Mouse (Mus musculus) bone marrow macrophage, adult 2 months (primary cell): ENCODE results near the gene Btbd2.

Experiments used
- CTCF ChIP-seq: IDR thresholded peaks from 2 replicates; pipeline ENCODE4 v1.5.1; 2012; ENCODE audit warnings: low read depth, mild to moderate bottlenecking, low read length, moderate library complexity
- POLR2A ChIP-seq: IDR thresholded peaks from 2 replicates; pipeline ENCODE4 v1.6.1; 2012; ENCODE audit warnings: mild to moderate bottlenecking, low read depth, low read length, borderline replicate concordance

DNA sequence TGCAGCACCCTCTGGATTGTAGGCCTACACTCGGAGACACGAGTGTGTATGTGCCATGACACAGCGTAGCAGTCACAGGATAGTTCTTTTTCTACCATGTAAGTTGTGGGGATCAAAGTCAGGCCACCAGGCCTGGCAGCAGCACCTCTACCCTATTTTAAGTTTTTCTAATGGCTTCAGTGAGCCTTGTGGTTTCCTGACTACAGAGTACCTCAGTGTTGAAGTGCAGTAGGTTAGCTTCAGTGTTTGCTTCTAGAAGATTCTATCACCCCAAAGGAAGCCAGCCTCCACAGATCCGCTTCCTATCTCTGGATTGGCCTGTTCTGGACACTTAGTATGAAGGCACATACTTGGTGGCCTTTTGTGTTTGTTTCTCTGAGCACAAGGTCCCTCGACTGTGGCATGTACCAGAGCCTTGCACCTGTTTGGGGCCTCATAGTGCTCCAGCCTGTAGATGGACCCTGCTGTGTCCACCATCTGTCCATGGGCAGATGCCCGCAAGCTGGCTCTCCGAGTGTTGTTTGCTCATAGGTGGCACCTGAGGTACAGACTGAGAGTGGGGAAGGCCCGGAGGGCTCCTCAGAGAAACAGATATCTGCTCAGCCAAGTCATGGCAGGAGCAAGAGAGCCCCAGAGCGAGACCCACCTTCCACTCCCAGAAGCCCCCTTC, 46.6 kb downstream of the Btbd2 start:
- TF ChIP-seq CTCF (no peak), POLR2A (no peak)
